Mouse (Mus musculus) heart, adult 9 months (tissue): ENCODE measurements around the gene Tango6.

Experiments
- DNase-seq, 2 experiments: peaks; one replicate each; pipeline ENCODE4 v3.0.0; 2022; ENCODE audit warnings: low spot score in 2 of 2

Tango6 gene

GRCm38 (mm10) chr8:106817171-106817545, 134.3 kb downstream of the Tango6 start:
- no peak for DNase-seq

DNA sequence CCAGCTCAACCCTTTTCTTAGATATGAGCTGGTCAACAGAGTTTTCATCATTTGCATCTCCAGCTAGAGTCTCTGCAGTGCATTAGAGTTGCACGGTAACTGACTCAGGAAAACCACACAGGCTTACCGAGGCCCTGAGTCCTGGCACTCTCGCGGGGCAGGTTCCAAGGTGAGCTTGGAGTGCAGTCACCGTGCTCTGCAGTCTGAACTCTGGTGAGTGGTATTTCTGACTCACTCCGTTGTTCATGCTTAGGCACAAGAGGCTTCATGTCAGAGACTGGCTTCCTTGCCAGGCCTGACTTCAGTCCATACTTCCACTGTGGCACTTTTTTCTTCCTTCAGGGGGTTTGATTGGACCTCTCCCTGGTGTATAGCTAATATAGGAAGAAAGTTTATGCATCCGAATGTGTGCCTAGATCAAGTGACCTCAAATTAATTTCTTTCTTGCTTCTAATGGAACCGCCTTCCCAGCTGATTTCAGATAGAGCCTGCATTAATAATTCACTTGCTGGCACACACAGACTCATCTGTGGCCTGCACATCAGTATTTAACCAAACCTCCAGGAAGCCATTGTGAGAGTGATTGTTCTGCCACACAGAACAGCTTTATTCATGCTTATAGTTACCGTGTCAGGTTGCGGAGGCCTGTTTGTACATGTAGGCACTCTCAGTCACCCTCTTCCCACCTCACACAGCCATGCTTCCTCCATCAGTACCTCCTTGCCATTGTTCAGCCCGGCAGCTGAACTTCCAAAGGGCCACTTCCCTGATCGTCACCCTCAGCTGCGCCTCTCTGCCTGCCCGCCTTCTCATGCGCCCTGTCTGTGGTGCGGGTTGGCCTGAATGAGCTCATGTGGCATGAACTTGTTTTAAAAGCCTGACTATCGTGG, 136.0 kb downstream of the Tango6 start:
- DNase-seq: no peak

- DNase-seq: no peak
Observed at GRCm38 (mm10) chr8:106819581-106819980, 136.7 kb downstream of the Tango6 start.

- no peak for DNase-seq
Observed at GRCm38 (mm10) chr8:106820553-106821515, 138.0 kb downstream of the Tango6 start.

DNA sequence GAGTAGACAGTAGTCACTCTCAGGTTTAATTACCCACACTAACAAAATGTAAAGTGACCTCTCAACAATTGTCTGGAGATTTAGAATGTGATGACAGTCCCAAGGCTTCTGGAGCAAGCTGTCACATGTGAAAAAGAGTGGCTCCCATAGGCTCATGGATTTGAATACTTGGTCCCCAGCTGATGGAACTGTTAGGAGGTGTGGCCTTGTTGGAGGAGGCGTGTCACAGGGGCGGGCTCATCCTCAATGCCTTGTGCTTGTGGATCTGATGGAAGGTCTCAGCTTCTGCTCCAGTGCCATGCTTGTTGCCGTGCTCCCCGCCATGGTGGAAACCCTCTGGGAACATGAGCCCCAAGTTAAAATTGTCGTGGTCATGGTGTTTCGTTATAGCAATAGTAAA, 146.1 kb downstream of the Tango6 start:
- no peak for DNase-seq

DNA sequence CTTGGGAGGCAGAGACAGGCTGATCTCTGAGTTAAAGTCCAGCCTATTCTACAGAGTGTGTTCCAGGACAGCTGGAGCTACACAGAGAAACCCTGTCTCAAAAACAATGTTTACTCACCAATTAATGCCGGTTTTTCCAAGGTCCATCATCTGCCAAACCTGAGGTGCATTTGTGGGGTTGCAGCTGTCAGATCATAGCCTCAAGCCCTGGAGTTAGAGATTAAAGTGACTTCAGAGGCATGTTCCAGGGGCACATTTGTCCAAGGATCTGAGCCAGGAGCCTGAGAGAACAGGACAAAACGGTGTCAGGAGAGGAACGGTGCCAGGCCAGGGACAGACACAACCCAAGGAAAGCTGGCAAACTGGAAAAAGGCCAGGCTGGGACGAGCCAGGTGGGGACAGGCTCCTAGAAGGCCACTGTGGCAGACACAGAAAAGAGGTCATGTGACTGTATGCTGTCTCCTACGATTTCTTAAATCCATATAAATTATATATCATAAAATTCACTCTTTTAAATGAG, 146.7 kb downstream of the Tango6 start:
- peak; percentile 38 to 54 for DNase-seq

DNA sequence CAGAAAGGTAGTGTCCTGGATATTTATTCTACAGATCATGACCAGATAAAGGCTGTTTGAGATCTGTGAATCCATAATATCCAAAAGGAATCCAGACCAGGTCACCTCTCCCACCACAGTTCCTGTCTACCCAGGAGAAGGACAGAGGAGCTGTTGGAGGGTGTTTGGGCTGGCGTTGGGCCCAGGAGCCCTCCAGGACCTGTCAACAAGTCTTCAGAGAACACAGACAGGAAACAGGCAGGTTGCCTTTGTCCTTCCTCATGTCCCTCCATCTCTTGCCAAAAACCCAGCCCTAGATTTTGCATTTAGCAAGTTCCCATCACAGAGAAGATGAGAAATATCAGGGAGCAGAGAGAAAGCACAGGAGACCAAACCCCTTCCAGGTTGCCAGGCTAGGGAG, 152.0 kb downstream of the Tango6 start:
- peak; percentile 79 to 81 for DNase-seq

DNA sequence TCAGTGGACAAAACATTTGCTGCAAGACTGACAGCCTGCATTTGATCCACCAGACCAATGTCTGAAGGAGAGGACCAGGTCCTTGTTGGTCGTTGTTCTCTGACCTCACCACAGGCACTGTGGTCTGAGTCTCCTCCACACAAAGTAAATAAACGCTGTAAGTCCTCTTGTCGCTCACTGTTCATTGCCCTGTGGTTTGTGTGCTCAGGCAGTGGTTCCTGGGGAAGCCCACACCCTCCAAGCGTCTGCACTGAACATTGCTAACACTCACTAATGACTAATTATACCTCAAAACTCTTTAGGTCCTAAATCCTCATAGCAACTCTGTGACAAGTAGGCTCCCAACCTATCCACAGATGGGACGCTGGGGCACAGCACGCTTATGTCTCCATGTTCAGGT, 153.7 kb downstream of the Tango6 start:
- no peak for DNase-seq

- DNase-seq: no peak
Observed at GRCm38 (mm10) chr8:106838803-106839202, 155.9 kb downstream of the Tango6 start.

GRCm38 (mm10) chr8:106839209-106840001, 156.5 kb downstream of the Tango6 start:
- DNase-seq: peak; percentile 70 to 79

GRCm38 (mm10) chr8:106850034-106850433, 167.2 kb downstream of the Tango6 start:
- DNase-seq: no peak

- DNase-seq: no peak
Observed at GRCm38 (mm10) chr8:106854534-106855241, 171.8 kb downstream of the Tango6 start.

- DNase-seq: no peak
Observed at GRCm38 (mm10) chr8:106855242-106855562, 172.3 kb downstream of the Tango6 start.

DNA sequence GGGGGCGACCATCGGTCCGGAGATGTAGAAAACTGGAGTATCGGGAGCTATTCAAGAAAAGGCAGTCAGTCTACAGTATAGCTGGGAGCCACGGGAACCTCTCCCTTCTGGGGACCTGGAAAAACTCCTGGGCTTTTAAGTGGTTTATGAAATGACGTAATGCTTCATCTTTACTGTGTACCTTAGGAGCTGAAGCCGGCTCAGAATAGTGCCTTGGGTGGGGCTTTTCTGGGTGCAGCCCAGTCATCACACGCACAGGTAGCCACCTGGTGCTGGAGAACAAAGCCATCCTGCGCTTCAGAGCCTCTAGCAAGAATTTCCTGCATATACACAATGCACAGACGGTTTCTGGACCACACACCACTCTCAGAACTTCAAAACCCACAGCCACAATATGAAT, 180.0 kb downstream of the Tango6 start:
- DNase-seq: no peak

- no peak for DNase-seq
Observed at GRCm38 (mm10) chr8:106865354-106865753, 182.5 kb downstream of the Tango6 start.

GRCm38 (mm10) chr8:106870051-106870450, 187.2 kb downstream of the Tango6 start, which contains the start of gene Has3:
Gene Has3 (plus strand): TSS chr8:106870242.
- DNase-seq: no peak

DNA sequence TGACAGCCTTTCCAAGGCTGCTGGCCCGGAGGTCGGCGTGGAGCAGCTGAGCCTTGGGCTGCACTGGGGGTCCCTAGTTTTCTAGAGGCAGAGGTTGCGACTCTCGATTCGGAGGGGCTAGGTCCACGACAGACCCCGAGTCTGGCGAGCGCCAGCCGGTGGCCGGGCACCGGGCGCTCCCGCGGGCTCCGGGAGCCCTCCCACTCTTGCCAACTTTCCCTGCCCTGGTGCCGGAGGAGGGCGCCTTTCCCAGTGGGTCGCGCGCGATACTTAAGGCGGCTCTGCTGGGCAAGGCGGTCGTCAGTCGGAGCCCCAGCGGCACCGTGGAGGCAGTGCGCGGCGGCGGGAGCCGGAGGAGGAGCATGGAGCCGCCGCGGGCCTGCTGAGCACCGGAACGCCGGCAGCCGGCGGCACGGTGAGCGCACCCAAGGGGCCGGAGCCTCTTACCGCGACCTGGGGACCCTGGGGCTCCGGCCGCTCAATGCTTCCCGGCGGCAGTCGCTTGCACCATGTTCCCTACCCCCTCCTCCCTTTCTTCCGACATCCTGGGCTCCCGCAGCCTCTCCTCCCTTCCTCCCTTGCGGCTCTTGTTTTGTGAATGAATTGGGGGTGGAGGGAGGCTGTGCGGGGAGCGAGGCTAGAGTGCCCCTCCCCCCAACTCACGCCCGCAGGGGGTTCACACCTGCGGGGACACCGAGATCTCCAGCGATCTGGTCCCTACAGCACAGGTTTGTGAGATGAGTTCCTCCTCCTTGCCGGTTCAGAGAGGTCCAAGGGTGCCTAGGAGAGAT, 187.9 kb downstream of the Tango6 start:
- peak; percentile 48 to 58 for DNase-seq

- no peak for DNase-seq
Observed at GRCm38 (mm10) chr8:106871328-106871926, 188.6 kb downstream of the Tango6 start.

GRCm38 (mm10) chr8:106871931-106872371, 189.1 kb downstream of the Tango6 start:
- peak; percentile 74 to 77 for DNase-seq
